Mouse (Mus musculus) left cerebral cortex, adult 8-10 months (tissue): ENCODE data around the gene Sapcd1. TPM values are rescaled to one million over a fixed set of nuclear protein-coding genes. Genes with fewer than 3 reads are reported as not detected.
"Not testable (repeated sequence)": the region's sequence is repeated elsewhere in the genome, so short reads cannot be mapped to it uniquely, and the experiment has no call there.

ENCODE experiments used
- DNase-seq, 2 experiments: peaks; one replicate each; pipeline ENCODE4 v3.0.0; 2022; ENCODE audit warnings: low spot score in 2 of 2
- total RNA-seq, 4 experiments: library from RNA; stranded (reverse); gene quantifications; 2 replicates each; pipeline ENCODE4 v1.2.4; 2022

The Sapcd1 gene
- total RNA-seq, 4 experiments from 2014 or later: 0.59 to 0.67 TPM; not detected in 2

- DNase-seq: no peak
Observed at GRCm38 (mm10) chr17:35055691-35056495, 28.1 kb upstream of the Sapcd1 start.

- DNase-seq: no peak
Observed at GRCm38 (mm10) chr17:35052271-35052798, 24.5 kb upstream of the Sapcd1 start.

GRCm38 (mm10) chr17:35051156-35052086 lies 23.6 kb upstream of the Sapcd1 start:
- no peak for DNase-seq

GRCm38 (mm10) chr17:35050126-35050750 lies 22.4 kb upstream of the Sapcd1 start:
- DNase-seq: no peak

GRCm38 (mm10) chr17:35049561-35050016 lies 21.8 kb upstream of the Sapcd1 start, which contains the start of gene Clic1:
Gene Clic1 (plus strand): TSS chr17:35049966.
- no peak for DNase-seq

- no peak for DNase-seq
Observed at GRCm38 (mm10) chr17:35048932-35049440, 21.2 kb upstream of the Sapcd1 start.

- DNase-seq: no peak
Observed at GRCm38 (mm10) chr17:35048149-35048931, 20.5 kb upstream of the Sapcd1 start.

GRCm38 (mm10) chr17:35047688-35048087 lies 19.9 kb upstream of the Sapcd1 start:
- no peak for DNase-seq

GRCm38 (mm10) chr17:35046681-35047455 lies 19.1 kb upstream of the Sapcd1 start, which contains the start of gene Msh5:
Gene Msh5 (minus strand): TSS chr17:35046745.
- DNase-seq: peak; percentile 85 to 93

GRCm38 (mm10) chr17:35045807-35046680 lies 18.2 kb upstream of the Sapcd1 start:
- DNase-seq: no peak

- no peak for DNase-seq
Observed at GRCm38 (mm10) chr17:35044904-35045806, 17.3 kb upstream of the Sapcd1 start.

GRCm38 (mm10) chr17:35043794-35044193 lies 16.0 kb upstream of the Sapcd1 start:
- no peak for DNase-seq

GRCm38 (mm10) chr17:35039121-35039873 lies 11.5 kb upstream of the Sapcd1 start:
- peak in 1 of 2 experiments; percentile 55 for DNase-seq

- no peak for DNase-seq
Observed at GRCm38 (mm10) chr17:35034896-35035295, 7.1 kb upstream of the Sapcd1 start.

- DNase-seq: not testable (repeated sequence)
Observed at GRCm38 (mm10) chr17:35033703-35034102, 5.9 kb upstream of the Sapcd1 start.

GRCm38 (mm10) chr17:35032323-35032870 lies 4.6 kb upstream of the Sapcd1 start:
- DNase-seq: no peak
